Mouse (Mus musculus): ENCODE data around the gene Nsd1.

Gene Nsd1

GRCm38 (mm10) chr13:55329109-55329682 is 119.6 kb downstream of the Nsd1 start:
- no peak for DNase-seq (ENCODE audit: low read depth, low spot score)

- peak; percentile 70 for DNase-seq (ENCODE audit: low read depth, low spot score)
These were observed 120.3 kb downstream of the Nsd1 start, which contains the start of gene Mxd3 for GRCm38 (mm10) chr13:55329683-55330566. Mxd3 (minus strand) TSS chr13:55329823.

GRCm38 (mm10) chr13:55330567-55331400 is 121.2 kb downstream of the Nsd1 start:
- DNase-seq (ENCODE audit: low read depth, low spot score), result no peak

GRCm38 (mm10) chr13:55332331-55332730 is 122.7 kb downstream of the Nsd1 start:
- no peak for DNase-seq (ENCODE audit: low read depth, low spot score)

GRCm38 (mm10) chr13:55335701-55336100 is 126.1 kb downstream of the Nsd1 start:
- no peak for DNase-seq (ENCODE audit: low read depth, low spot score)

- DNase-seq (ENCODE audit: low read depth, low spot score), result no peak
These were observed 127.9 kb downstream of the Nsd1 start for GRCm38 (mm10) chr13:55337341-55337975.

- DNase-seq (ENCODE audit: low read depth, low spot score), result peak; percentile 50
These were observed 128.8 kb downstream of the Nsd1 start for GRCm38 (mm10) chr13:55338131-55339054.

GRCm38 (mm10) chr13:55339259-55339658 is 129.7 kb downstream of the Nsd1 start:
- no peak for DNase-seq (ENCODE audit: low read depth, low spot score)

- DNase-seq (ENCODE audit: low read depth, low spot score), result no peak
These were observed 132.9 kb downstream of the Nsd1 start for GRCm38 (mm10) chr13:55342469-55342868.

- peak; percentile 82 for DNase-seq (ENCODE audit: low read depth, low spot score)
These were observed 134.7 kb downstream of the Nsd1 start for GRCm38 (mm10) chr13:55344286-55344685.

- DNase-seq (ENCODE audit: low read depth, low spot score), result no peak
These were observed 137.2 kb downstream of the Nsd1 start for GRCm38 (mm10) chr13:55346745-55347144.

- DNase-seq (ENCODE audit: low read depth, low spot score), result no peak
These were observed 151.6 kb downstream of the Nsd1 start for GRCm38 (mm10) chr13:55361145-55361544.

GRCm38 (mm10) chr13:55361974-55362452 is 152.4 kb downstream of the Nsd1 start:
- peak; percentile 19 for DNase-seq (ENCODE audit: low read depth, low spot score)

- peak; percentile 100 for DNase-seq (ENCODE audit: low read depth, low spot score)
These were observed 153.0 kb downstream of the Nsd1 start, which contains the start of gene Lman2 for GRCm38 (mm10) chr13:55362453-55363060. Lman2 (minus strand) TSS chr13:55362783.

Data from brain, adult 2 months (tissue).